Mouse (Mus musculus): Measurements from ENCODE around the gene Sh3kbp1.
A peak's percentile ranks its signal among the peaks of the same experiment; 100 is the strongest.

Sh3kbp1 gene

GRCm38 (mm10) chrX:159744620-159745019 is 117.5 kb downstream of the Sh3kbp1 start:
- no peak for DNase-seq

- DNase-seq = peak; percentile 17
Observed at GRCm38 (mm10) chrX:159751834-159752233, 124.8 kb downstream of the Sh3kbp1 start.

- DNase-seq = no peak
Observed at GRCm38 (mm10) chrX:159756261-159756660, 129.2 kb downstream of the Sh3kbp1 start.

DNA sequence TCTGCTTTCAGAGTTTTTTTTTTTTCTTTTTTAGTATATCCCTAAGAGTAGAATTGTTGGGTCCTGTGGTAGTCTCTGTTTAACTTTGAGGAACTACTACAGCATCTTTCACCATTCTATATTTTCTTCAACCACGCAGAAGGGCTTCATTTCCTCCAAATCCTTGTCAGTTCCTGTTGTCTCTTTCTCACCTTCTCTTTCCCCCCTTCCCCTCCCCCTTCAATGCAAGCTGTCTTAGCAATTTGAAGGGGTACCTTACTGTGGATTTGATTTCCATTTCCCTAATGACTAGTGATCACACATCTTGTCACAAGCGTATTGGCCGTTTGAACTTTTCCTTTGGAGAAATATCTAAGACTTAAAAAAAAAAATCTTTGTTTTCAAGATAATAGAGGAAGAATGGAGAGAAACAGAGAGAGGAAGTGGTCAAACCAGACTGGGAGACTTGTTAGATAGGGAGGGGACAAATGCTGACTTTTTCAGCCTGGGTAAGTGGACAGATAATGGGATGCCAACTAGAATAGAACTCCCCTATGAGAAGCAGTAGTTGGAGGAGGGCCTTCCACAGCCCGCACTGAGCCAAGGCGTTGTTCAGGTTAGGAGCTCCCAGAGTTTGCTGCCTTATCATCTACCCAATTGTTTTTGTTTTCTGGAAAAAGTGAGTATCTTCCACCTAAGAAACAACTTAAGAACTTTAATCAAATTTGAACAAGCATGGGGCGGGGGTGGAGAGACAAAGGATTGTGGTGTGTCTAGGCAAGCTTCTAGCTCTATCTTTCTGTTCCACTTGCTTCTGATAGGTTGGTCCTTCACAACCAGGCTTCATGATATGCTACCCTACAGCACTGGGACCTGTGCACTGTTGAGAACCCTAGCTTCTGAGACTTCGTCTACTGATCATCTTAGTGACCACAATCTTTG is 130.1 kb downstream of the Sh3kbp1 start:
- no peak for DNase-seq

- no peak for DNase-seq
Observed at GRCm38 (mm10) chrX:159757854-159758540, 130.9 kb downstream of the Sh3kbp1 start.

- no peak for DNase-seq
Observed at GRCm38 (mm10) chrX:159763801-159764200, 136.7 kb downstream of the Sh3kbp1 start.

GRCm38 (mm10) chrX:159765850-159766249 is 138.8 kb downstream of the Sh3kbp1 start:
- DNase-seq = no peak

GRCm38 (mm10) chrX:159769005-159769404 is 141.9 kb downstream of the Sh3kbp1 start:
- DNase-seq = no peak

DNA sequence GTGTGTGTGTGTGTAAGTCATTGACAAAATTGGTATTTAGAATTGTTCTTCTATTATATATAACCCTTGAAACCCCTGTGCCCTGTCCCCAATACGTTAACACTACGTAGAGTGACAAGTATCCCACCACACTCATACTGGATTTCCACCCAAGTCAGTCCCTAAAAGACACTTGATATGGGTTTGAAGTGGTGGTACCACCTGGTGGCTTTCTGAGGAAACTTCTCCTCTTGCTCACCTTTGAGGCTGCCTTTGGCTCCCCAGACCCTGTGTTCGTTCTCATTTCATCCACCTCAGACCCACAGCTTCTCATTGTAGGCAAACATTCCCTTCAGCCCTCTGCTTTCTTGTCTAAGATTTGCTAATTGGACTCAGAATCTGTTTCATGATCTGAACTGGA is 142.7 kb downstream of the Sh3kbp1 start:
- no peak for DNase-seq

DNA sequence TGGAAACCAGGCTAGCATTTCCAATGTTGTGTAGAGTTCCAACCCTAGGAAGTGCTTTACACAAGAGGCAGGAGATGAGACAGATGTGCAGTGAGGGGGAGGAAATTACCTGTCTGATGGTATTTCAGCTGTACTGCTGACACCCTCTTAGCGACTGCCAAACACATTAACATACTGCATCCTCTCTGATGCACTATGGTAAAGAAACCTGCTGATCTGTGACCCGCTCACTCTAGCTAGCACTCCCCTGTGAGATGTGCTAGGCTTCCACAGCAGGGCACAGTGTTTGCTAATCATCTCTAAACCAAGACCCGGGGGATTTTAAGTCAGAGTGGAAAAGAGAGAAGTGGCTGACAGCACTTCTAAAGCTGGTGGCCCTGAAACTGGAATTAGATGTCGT is 145.1 kb downstream of the Sh3kbp1 start:
- DNase-seq = no peak

DNA sequence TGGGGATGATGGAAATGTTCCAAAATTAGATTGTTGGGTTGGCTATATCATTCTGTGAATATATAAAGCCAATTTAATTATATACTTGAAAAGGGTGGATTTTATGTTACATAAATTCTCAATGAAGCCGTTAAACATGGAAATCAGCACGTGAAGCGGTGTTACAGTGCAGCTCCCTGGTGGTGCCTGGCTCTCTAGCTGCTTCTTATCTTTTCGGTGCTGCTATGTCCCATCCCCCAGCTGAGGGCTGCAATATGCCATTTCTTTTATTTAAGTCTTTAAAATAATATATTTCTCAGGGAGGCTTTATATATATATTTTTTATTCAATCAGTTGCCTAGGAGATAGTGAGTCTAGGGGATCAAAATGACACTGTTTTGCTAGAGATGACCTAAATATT is 148.0 kb downstream of the Sh3kbp1 start:
- DNase-seq = no peak

- no peak for DNase-seq
Observed at GRCm38 (mm10) chrX:159778787-159779186, 151.7 kb downstream of the Sh3kbp1 start.

- no peak for DNase-seq
Observed at GRCm38 (mm10) chrX:159790516-159790915, 163.4 kb downstream of the Sh3kbp1 start.

GRCm38 (mm10) chrX:159795603-159796002 is 168.5 kb downstream of the Sh3kbp1 start:
- no peak for DNase-seq

DNA sequence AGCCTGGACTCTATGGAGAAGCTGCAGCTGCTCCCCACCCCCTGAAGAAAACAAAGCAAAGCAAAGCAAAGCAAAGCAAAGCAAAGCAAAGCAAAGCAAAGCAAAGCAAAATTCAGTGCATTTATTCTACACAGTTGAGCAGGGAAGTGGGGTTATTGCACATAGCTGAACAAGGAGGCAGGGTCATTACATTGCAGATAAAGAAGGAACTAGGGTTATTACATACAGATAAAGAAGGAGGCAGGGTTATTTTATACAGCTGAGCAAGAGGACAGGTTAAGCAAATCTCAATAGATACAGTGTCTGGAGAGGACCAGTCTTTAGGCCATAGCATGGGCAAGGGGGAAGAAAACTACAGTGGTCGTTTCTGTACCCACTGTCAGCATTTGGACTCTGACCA is 177.3 kb downstream of the Sh3kbp1 start:
- DNase-seq = no peak

GRCm38 (mm10) chrX:159809510-159809909 is 182.4 kb downstream of the Sh3kbp1 start:
- DNase-seq = no peak

DNA sequence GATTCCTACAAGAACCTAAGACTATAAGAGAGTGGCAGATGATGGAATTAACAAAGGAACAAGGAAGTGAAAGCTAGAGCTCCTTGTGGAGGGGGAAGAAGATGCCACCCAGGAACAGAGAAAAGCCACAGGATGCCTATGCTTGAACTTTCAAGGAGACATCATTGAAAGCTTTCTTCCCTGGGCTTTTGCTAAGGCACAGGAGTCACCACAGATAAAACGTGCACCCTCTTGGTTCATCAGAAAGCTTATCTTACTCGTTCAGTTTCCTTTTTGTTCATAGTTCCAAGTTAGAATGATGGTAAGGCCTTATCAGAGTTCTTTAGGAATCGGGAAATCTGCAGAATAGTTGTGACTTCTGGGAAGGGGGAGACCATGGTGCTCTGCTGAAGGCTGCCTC is 183.4 kb downstream of the Sh3kbp1 start:
- DNase-seq = no peak

- DNase-seq = no peak
Observed at GRCm38 (mm10) chrX:159817508-159817907, 190.4 kb downstream of the Sh3kbp1 start.

GRCm38 (mm10) chrX:159828135-159828534 is 201.1 kb downstream of the Sh3kbp1 start:
- no peak for DNase-seq

- DNase-seq = no peak
Observed at GRCm38 (mm10) chrX:159829192-159829852, 202.2 kb downstream of the Sh3kbp1 start.

GRCm38 (mm10) chrX:159831176-159831575 is 204.1 kb downstream of the Sh3kbp1 start:
- DNase-seq = no peak

DNA sequence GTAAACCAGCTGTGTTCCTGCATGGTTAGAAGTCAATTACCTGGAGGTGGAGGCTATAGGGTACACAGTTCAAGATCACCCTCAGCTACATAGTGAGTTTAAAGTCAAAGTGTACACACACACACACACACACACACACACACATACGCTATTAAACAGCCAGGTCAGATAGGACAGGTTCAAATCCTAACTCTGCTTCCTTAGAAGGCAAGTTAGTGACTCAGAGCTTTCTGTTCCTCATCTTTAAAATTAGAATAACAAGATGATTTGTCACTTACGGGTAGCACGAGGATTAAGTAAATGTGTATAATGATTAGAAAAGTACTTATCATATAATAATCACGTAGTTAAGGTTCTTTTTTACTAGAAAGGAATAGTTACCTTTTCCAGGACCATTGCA is 208.2 kb downstream of the Sh3kbp1 start:
- DNase-seq = no peak

- no peak for DNase-seq
Observed at GRCm38 (mm10) chrX:159837379-159837778, 210.3 kb downstream of the Sh3kbp1 start.

DNA sequence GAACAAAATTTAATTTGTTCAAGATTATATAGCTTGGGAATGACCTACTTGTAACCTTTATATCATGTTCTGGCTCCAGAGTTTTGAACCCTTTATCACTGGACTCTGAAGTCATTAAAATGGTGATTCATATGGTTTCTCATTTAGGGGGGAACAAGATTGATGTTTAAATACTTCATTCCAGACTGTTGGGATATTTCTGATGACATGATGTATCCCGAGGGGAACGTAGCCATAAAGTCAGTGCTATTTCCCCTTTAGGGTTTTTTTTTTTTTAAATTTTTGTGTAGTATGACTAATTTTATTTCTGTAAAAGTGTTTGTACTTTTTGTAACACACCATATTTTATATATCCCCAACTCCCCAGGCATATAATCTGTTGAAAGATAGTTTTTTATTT is 212.7 kb downstream of the Sh3kbp1 start:
- no peak for DNase-seq

Measured in kidney, adult 9 months (tissue).